Mouse (Mus musculus): Measurements from ENCODE around the gene Asb3. TPM values are rescaled to one million over a fixed set of nuclear protein-coding genes. Genes with fewer than 3 reads are reported as not detected.
"Not testable (repeated sequence)": the region's sequence is repeated elsewhere in the genome, so short reads cannot be mapped to it uniquely, and the experiment has no call there.

The Asb3 gene
- polyA plus RNA-seq, 1 experiment from 2014 or later, result 35.4 TPM

- peak overlapping the region; percentile 44 for H3K27ac ChIP-seq (ENCODE audit: low read depth, low read length)
Measured at GRCm38 (mm10) chr11:30986625-30987017, 101.4 kb downstream of the Asb3 start.

GRCm38 (mm10) chr11:30996670-30997069 is 111.5 kb downstream of the Asb3 start:
- no peaks in the 10 kb centered on the region for H3K36me3 ChIP-seq (ENCODE audit: control insufficient read depth, insufficient read depth, low read length)
- no peaks in the 10 kb centered on the region for H3K27me3 ChIP-seq (ENCODE audit: control insufficient read depth, insufficient read depth, low read length)
- H3K9ac ChIP-seq (replicated peaks; ENCODE audit: low read depth, low read length), result no peak overlapping the region
- 91% methylated on average over 3 of the region's 3 CpGs for WGBS
- H3K4me3 ChIP-seq (ENCODE audit: low read depth, low read length), result no peak overlapping the region
- ATAC-seq (ENCODE audit: low read depth), result no peak
- H3K4me1 ChIP-seq (ENCODE audit: control insufficient read depth, insufficient read depth, low read length), result no peaks in the 10 kb centered on the region
- no peak overlapping the region for H3K4me2 ChIP-seq (ENCODE audit: low read depth, low read length)
- no peaks in the 10 kb centered on the region for H3K9me3 ChIP-seq (ENCODE audit: control insufficient read depth, low read length)
- no peak overlapping the region for H3K27ac ChIP-seq (ENCODE audit: low read depth, low read length)

More at GRCm38 (mm10) chr11:30986625-30987017, 101.4 kb downstream of the Asb3 start:
- Histone ChIP-seq H3K4me2 (ENCODE audit: low read depth, low read length) (peak overlapping the region; percentile 76), H3K4me1 (ENCODE audit: control insufficient read depth, insufficient read depth, low read length) (peaks cover 3% of the 10 kb centered on the region; the same call in 1 of the 2 replicates), H3K9ac (replicated peaks; ENCODE audit: low read depth, low read length) (peak overlapping the region; percentile 69; the same call in 1 of the 2 replicates), H3K27me3 (ENCODE audit: control insufficient read depth, insufficient read depth, low read length) (no peaks in the 10 kb centered on the region), H3K36me3 (ENCODE audit: control insufficient read depth, insufficient read depth, low read length) (no peaks in the 10 kb centered on the region), H3K4me3 (ENCODE audit: low read depth, low read length) (peak overlapping the region; percentile 49), H3K9me3 (ENCODE audit: control insufficient read depth, low read length) (no peaks in the 10 kb centered on the region)
- ATAC-seq (ENCODE audit: low read depth), result peak; percentile 82
- WGBS, result 2% methylated on average over 2 of the region's 2 CpGs

GRCm38 (mm10) chr11:30998199-30998598 is 113.0 kb downstream of the Asb3 start:
- no peaks in the 10 kb centered on the region for H3K4me1 ChIP-seq (ENCODE audit: control insufficient read depth, insufficient read depth, low read length)
- H3K4me2 ChIP-seq (ENCODE audit: low read depth, low read length), result no peak overlapping the region
- no peaks in the 10 kb centered on the region for H3K27me3 ChIP-seq (ENCODE audit: control insufficient read depth, insufficient read depth, low read length)
- no peak overlapping the region for H3K27ac ChIP-seq (ENCODE audit: low read depth, low read length)
- H3K9ac ChIP-seq (replicated peaks; ENCODE audit: low read depth, low read length), result no peak overlapping the region
- no peak overlapping the region for H3K4me3 ChIP-seq (ENCODE audit: low read depth, low read length)
- no peaks in the 10 kb centered on the region for H3K36me3 ChIP-seq (ENCODE audit: control insufficient read depth, insufficient read depth, low read length)
- no peak for ATAC-seq (ENCODE audit: low read depth)
- H3K9me3 ChIP-seq (ENCODE audit: control insufficient read depth, low read length), result no peaks in the 10 kb centered on the region
- 95% methylated on average over 5 of the region's 5 CpGs for WGBS

- ATAC-seq (ENCODE audit: low read depth), result no peak
- H3K36me3 ChIP-seq (ENCODE audit: control insufficient read depth, insufficient read depth, low read length), result no peaks in the 10 kb centered on the region
- WGBS, result 95% methylated on average over 2 of the region's 2 CpGs
Measured at GRCm38 (mm10) chr11:30998704-30999103, 113.5 kb downstream of the Asb3 start.

GRCm38 (mm10) chr11:31000028-31000427 is 114.8 kb downstream of the Asb3 start:
- Histone ChIP-seq H3K9me3 (ENCODE audit: control insufficient read depth, low read length) (no peaks in the 10 kb centered on the region), H3K4me2 (ENCODE audit: low read depth, low read length) (no peak overlapping the region), H3K9ac (replicated peaks; ENCODE audit: low read depth, low read length) (no peak overlapping the region), H3K4me3 (ENCODE audit: low read depth, low read length) (no peak overlapping the region), H3K27ac (ENCODE audit: low read depth, low read length) (no peak overlapping the region), H3K4me1 (ENCODE audit: control insufficient read depth, insufficient read depth, low read length) (no peaks in the 10 kb centered on the region), H3K36me3 (ENCODE audit: control insufficient read depth, insufficient read depth, low read length) (no peaks in the 10 kb centered on the region), H3K27me3 (ENCODE audit: control insufficient read depth, insufficient read depth, low read length) (no peaks in the 10 kb centered on the region)
- no peak for ATAC-seq (ENCODE audit: low read depth)
- WGBS, result 94% methylated on average over 2 of the region's 2 CpGs

More at GRCm38 (mm10) chr11:30998704-30999103, 113.5 kb downstream of the Asb3 start:
- Histone ChIP-seq H3K4me1 (ENCODE audit: control insufficient read depth, insufficient read depth, low read length) (no peaks in the 10 kb centered on the region), H3K27me3 (ENCODE audit: control insufficient read depth, insufficient read depth, low read length) (no peaks in the 10 kb centered on the region), H3K4me2 (ENCODE audit: low read depth, low read length) (no peak overlapping the region), H3K9ac (replicated peaks; ENCODE audit: low read depth, low read length) (no peak overlapping the region), H3K27ac (ENCODE audit: low read depth, low read length) (no peak overlapping the region), H3K4me3 (ENCODE audit: low read depth, low read length) (no peak overlapping the region), H3K9me3 (ENCODE audit: control insufficient read depth, low read length) (no peaks in the 10 kb centered on the region)

- Histone ChIP-seq H3K9me3 (ENCODE audit: control insufficient read depth, low read length) (no peaks in the 10 kb centered on the region), H3K9ac (replicated peaks; ENCODE audit: low read depth, low read length) (no peak overlapping the region), H3K4me3 (ENCODE audit: low read depth, low read length) (no peak overlapping the region), H3K27me3 (ENCODE audit: control insufficient read depth, insufficient read depth, low read length) (no peaks in the 10 kb centered on the region), H3K4me2 (ENCODE audit: low read depth, low read length) (no peak overlapping the region), H3K27ac (ENCODE audit: low read depth, low read length) (no peak overlapping the region), H3K4me1 (ENCODE audit: control insufficient read depth, insufficient read depth, low read length) (no peaks in the 10 kb centered on the region), H3K36me3 (ENCODE audit: control insufficient read depth, insufficient read depth, low read length) (no peaks in the 10 kb centered on the region)
- ATAC-seq (ENCODE audit: low read depth), result no peak
- 92% methylated on average over 4 of the region's 4 CpGs for WGBS
Measured at GRCm38 (mm10) chr11:31001169-31001908, 116.1 kb downstream of the Asb3 start.

GRCm38 (mm10) chr11:31009668-31010067 is 124.5 kb downstream of the Asb3 start:
- H3K27me3 ChIP-seq (ENCODE audit: control insufficient read depth, insufficient read depth, low read length); H3K4me2 ChIP-seq (ENCODE audit: low read depth, low read length); H3K27ac ChIP-seq (ENCODE audit: low read depth, low read length); H3K9me3 ChIP-seq (ENCODE audit: control insufficient read depth, low read length); ATAC-seq (ENCODE audit: low read depth); H3K4me1 ChIP-seq (ENCODE audit: control insufficient read depth, insufficient read depth, low read length); H3K9ac ChIP-seq (replicated peaks; ENCODE audit: low read depth, low read length); H3K4me3 ChIP-seq (ENCODE audit: low read depth, low read length); H3K36me3 ChIP-seq (ENCODE audit: control insufficient read depth, insufficient read depth, low read length): not testable (repeated sequence)
- 92% methylated on average over 1 of the region's 1 CpGs for WGBS

- WGBS, result 68% methylated on average over 15 of the region's 15 CpGs
- not testable (repeated sequence) for H3K9me3 ChIP-seq (ENCODE audit: control insufficient read depth, low read length); ATAC-seq (ENCODE audit: low read depth); H3K4me2 ChIP-seq (ENCODE audit: low read depth, low read length); H3K4me1 ChIP-seq (ENCODE audit: control insufficient read depth, insufficient read depth, low read length); H3K36me3 ChIP-seq (ENCODE audit: control insufficient read depth, insufficient read depth, low read length); H3K4me3 ChIP-seq (ENCODE audit: low read depth, low read length); H3K9ac ChIP-seq (replicated peaks; ENCODE audit: low read depth, low read length); H3K27ac ChIP-seq (ENCODE audit: low read depth, low read length); H3K27me3 ChIP-seq (ENCODE audit: control insufficient read depth, insufficient read depth, low read length)
Measured at GRCm38 (mm10) chr11:31017466-31017865, 132.2 kb downstream of the Asb3 start.

GRCm38 (mm10) chr11:31034958-31035357 is 149.7 kb downstream of the Asb3 start:
- Histone ChIP-seq H3K4me1 (ENCODE audit: control insufficient read depth, insufficient read depth, low read length) (no peaks in the 10 kb centered on the region), H3K27me3 (ENCODE audit: control insufficient read depth, insufficient read depth, low read length) (no peaks in the 10 kb centered on the region), H3K27ac (ENCODE audit: low read depth, low read length) (no peak overlapping the region), H3K4me2 (ENCODE audit: low read depth, low read length) (no peak overlapping the region), H3K4me3 (ENCODE audit: low read depth, low read length) (no peak overlapping the region), H3K36me3 (ENCODE audit: control insufficient read depth, insufficient read depth, low read length) (no peaks in the 10 kb centered on the region), H3K9me3 (ENCODE audit: control insufficient read depth, low read length) (peaks cover 3% of the 10 kb centered on the region; the same call in 1 of the 2 replicates), H3K9ac (replicated peaks; ENCODE audit: low read depth, low read length) (no peak overlapping the region)
- WGBS, result 80% methylated on average over 4 of the region's 4 CpGs
- ATAC-seq (ENCODE audit: low read depth), result no peak

Data from neural tube, embryonic 14.5 days (tissue).